Mouse (Mus musculus): Measurements from ENCODE around the gene P4ha2.

- TF ChIP-seq EP300 (IDR thresholded peaks at IDR 0.05; ENCODE audit: low read depth) = peak; percentile 61
- TF ChIP-seq CTCF (IDR thresholded peaks at IDR 0.05; ENCODE audit: low read depth) = no peak
These were observed 35.0 kb downstream of the P4ha2 start for GRCm38 (mm10) chr11:54134905-54135304.
